Mouse (Mus musculus) megakaryocyte, embryonic 14.5 days (primary cell): ENCODE measurements around the gene Wrap53.

Experiments used
- FLI1 ChIP-seq: IDR thresholded peaks from 2 replicates; pipeline ENCODE4 v1.6.1; 2012; ENCODE audit warnings: low read length, inconsistent platforms, mixed read lengths
- GATA1 ChIP-seq: IDR thresholded peaks from 3 replicates; pipeline ENCODE4 v1.6.1; 2012; ENCODE audit warnings: mixed read lengths, low read length, inconsistent platforms, borderline replicate concordance

- TF ChIP-seq GATA1 (no peak), FLI1 (no peak)
Observed at GRCm38 (mm10) chr11:69604795-69605664, 25.0 kb upstream of the Wrap53 start.
